Mouse (Mus musculus) hematopoietic stem cell, adult 5-6 weeks (primary cell): ENCODE results near the gene Rcan2. TPM values are rescaled to one million over a fixed set of nuclear protein-coding genes. Genes with fewer than 3 reads are reported as not detected.
A peak's percentile ranks its signal among the peaks of the same experiment; 100 is the strongest.

Experiments used
- ATAC-seq, 2 experiments: fragments of 125-278 bp in 1 of 2; replicated peaks in 1 of 2; 2 replicates each; pipeline ENCODE4 v1.8.0; 2016 to 2017; ENCODE audit warnings: inconsistent platforms in 2 of 2, mild to moderate bottlenecking in 2 of 2, moderate number of reproducible peaks in 2 of 2, low read depth in 1 of 2, moderate TSS enrichment in 1 of 2; ENCODE audit not compliant: low FRiP score in 2 of 2, poor library complexity in 2 of 2, severe bottlenecking in 2 of 2, insufficient read depth in 1 of 2, low TSS enrichment in 1 of 2
- total RNA-seq: library from RNA; stranded (forward); fragments of 172-1452, 232-1000 nt; gene quantifications from 2 replicates; pipeline ENCODE4 v1.2.3, GENCODE M21; 2017

The Rcan2 gene
- total RNA-seq, 1 experiment from 2014 or later = not detected

- no peak for ATAC-seq
These were observed 86.8 kb downstream of the Rcan2 start for GRCm38 (mm10) chr17:43887931-43888330.

GRCm38 (mm10) chr17:43897346-43897745 lies 96.2 kb downstream of the Rcan2 start:
- no peak for ATAC-seq

GRCm38 (mm10) chr17:43899405-43900092 lies 98.4 kb downstream of the Rcan2 start:
- ATAC-seq = no peak

GRCm38 (mm10) chr17:43900133-43900532 lies 99.0 kb downstream of the Rcan2 start:
- ATAC-seq = 0 out of 4 replicates have a peak, but pooled peaks of 1 of the 2 experiments have one; percentile 21

- no peak for ATAC-seq
These were observed 100.3 kb downstream of the Rcan2 start for GRCm38 (mm10) chr17:43901474-43901873.

GRCm38 (mm10) chr17:43903807-43904771 lies 102.9 kb downstream of the Rcan2 start:
- ATAC-seq = no peak

- no peak for ATAC-seq
These were observed 103.7 kb downstream of the Rcan2 start for GRCm38 (mm10) chr17:43904896-43905295.

- no peak for ATAC-seq
These were observed 105.6 kb downstream of the Rcan2 start for GRCm38 (mm10) chr17:43906728-43907127.

- no peak for ATAC-seq
These were observed 115.0 kb downstream of the Rcan2 start for GRCm38 (mm10) chr17:43916128-43916527.

- ATAC-seq = no peak
These were observed 116.0 kb downstream of the Rcan2 start for GRCm38 (mm10) chr17:43917143-43917542.

GRCm38 (mm10) chr17:43929856-43930255 lies 128.7 kb downstream of the Rcan2 start:
- ATAC-seq = no peak

- no peak for ATAC-seq
These were observed 130.6 kb downstream of the Rcan2 start for GRCm38 (mm10) chr17:43931731-43932130.

GRCm38 (mm10) chr17:43934056-43934455 lies 132.9 kb downstream of the Rcan2 start:
- ATAC-seq = no peak

GRCm38 (mm10) chr17:43952219-43952618 lies 151.1 kb downstream of the Rcan2 start:
- ATAC-seq = 0 out of 4 replicates have a peak, but pooled peaks have one; percentile 7 to 37

GRCm38 (mm10) chr17:43952661-43953534 lies 151.7 kb downstream of the Rcan2 start:
- ATAC-seq = 0 out of 4 replicates have a peak, but pooled peaks have one; percentile 22 to 32

- no peak for ATAC-seq
These were observed 152.4 kb downstream of the Rcan2 start for GRCm38 (mm10) chr17:43953535-43953918.

- no peak for ATAC-seq
These were observed 158.6 kb downstream of the Rcan2 start for GRCm38 (mm10) chr17:43959797-43960196.
